Mouse (Mus musculus) limb, embryonic 10.5 days (tissue): ENCODE results near the gene Rab25. TPM values are rescaled to one million over a fixed set of nuclear protein-coding genes. Genes with fewer than 3 reads are reported as not detected.
"Not testable (repeated sequence)": the region's sequence is repeated elsewhere in the genome, so short reads cannot be mapped to it uniquely, and the experiment has no call there.

Experiments
- DNase-seq: peaks from one replicate; pipeline ENCODE4 v3.0.0-alpha.2; 2017; ENCODE audit warnings: low spot score
- H3K27ac ChIP-seq: fragments of 300-500 bp; sonication (generic); 2 replicates; pipeline ENCODE4 v1.5.1; 2016; ENCODE audit warnings: mild to moderate bottlenecking
- H3K27me3 ChIP-seq: fragments of 300-500 bp; sonication (generic); 2 replicates; pipeline ENCODE4 v1.6.1; 2016; ENCODE audit warnings: low read depth, mild to moderate bottlenecking; ENCODE audit not compliant: poor library complexity, severe bottlenecking
- H3K36me3 ChIP-seq: fragments of 300-500 bp; sonication (generic); 2 replicates; pipeline ENCODE4 v1.6.1; 2016; ENCODE audit warnings: mild to moderate bottlenecking, moderate library complexity
- H3K4me1 ChIP-seq: fragments of 300-500 bp; sonication (generic); 2 replicates; pipeline ENCODE4 v1.6.1; 2016
- H3K4me3 ChIP-seq: fragments of 300-500 bp; sonication (generic); 2 replicates; pipeline ENCODE4 v1.5.1; 2016; ENCODE audit warnings: mild to moderate bottlenecking, moderate library complexity
- H3K9me3 ChIP-seq: fragments of 300-500 bp; sonication (generic); replicated peaks from 2 replicates; pipeline ENCODE4 v1.6.1; 2016; ENCODE audit warnings: mild to moderate bottlenecking
- WGBS: fragments of 180-500 bp; shearing (Covaris S2); methylation state at CpG from one replicate; pipeline ENCODE4 v1.1.7; 2016; 5-methylcytosine and 5-hydroxymethylcytosine counted together
- polyA plus RNA-seq: library from polyadenylated mRNA; unstranded; fragments of >200 nt; fragmentation: Nextera tagmentation; extraction: Ambion mirVana; gene quantifications from 2 replicates; pipeline ENCODE4 v1.2.1, GENCODE M21; 2016

The Rab25 gene
- 1.7 and 3.7 TPM in 2 replicates for polyA plus RNA-seq

GRCm38 (mm10) chr3:88548180-88548917, at the start of gene Rab25:
Rab25 (minus strand) TSS chr3:88548300.
- no peak within 1 kb of the TSS for H3K27ac ChIP-seq
- H3K27me3 ChIP-seq, result no peaks in the 10 kb centered on the region
- no peak within 1 kb of the TSS; the same call in 1 of the 2 replicates for H3K4me3 ChIP-seq
- peaks cover 33% of the 10 kb centered on the region for H3K4me1 ChIP-seq
- DNase-seq, result no peak
- 0 out of 2 replicates have a peak, but pooled peaks cover 6% of the 10 kb centered on the region for H3K36me3 ChIP-seq
- H3K9me3 ChIP-seq, result no peaks in the 10 kb centered on the region
- 42% methylated on average over 18 of the region's 18 CpGs for WGBS

GRCm38 (mm10) chr3:88596547-88596946, 48.4 kb upstream of the Rab25 start:
- not testable (repeated sequence) for H3K36me3 ChIP-seq, H3K27me3 ChIP-seq, H3K9me3 ChIP-seq, DNase-seq, H3K4me3 ChIP-seq, H3K27ac ChIP-seq
- peaks cover 20% of the 10 kb centered on the region for H3K4me1 ChIP-seq
- WGBS, result 80% methylated on average over 4 of the region's 4 CpGs

- peaks cover 32% of the 10 kb centered on the region for H3K4me1 ChIP-seq
- WGBS, result 63% methylated on average over 10 of the region's 10 CpGs
- DNase-seq, result no peak
- H3K27ac ChIP-seq, result no peak overlapping the region
- H3K4me3 ChIP-seq, result no peak overlapping the region
- no peaks in the 10 kb centered on the region for H3K9me3 ChIP-seq
- peaks cover 4% of the 10 kb centered on the region; the same call in 1 of the 2 replicates for H3K36me3 ChIP-seq
- H3K27me3 ChIP-seq, result no peaks in the 10 kb centered on the region
Measured at GRCm38 (mm10) chr3:88593893-88594580, 45.9 kb upstream of the Rab25 start.

- Histone ChIP-seq H3K27ac (no peak overlapping the region), H3K4me1 (peaks cover 32% of the 10 kb centered on the region), H3K36me3 (peaks cover 13% of the 10 kb centered on the region), H3K27me3 (no peaks in the 10 kb centered on the region), H3K9me3 (no peaks in the 10 kb centered on the region), H3K4me3 (no peak overlapping the region)
- WGBS, result 70% methylated on average over 10 of the region's 10 CpGs
- no peak for DNase-seq
Measured at GRCm38 (mm10) chr3:88592942-88593576, 45.0 kb upstream of the Rab25 start.

- DNase-seq, result no peak
- Histone ChIP-seq H3K27ac (peak overlapping the region; percentile 54; the same call in 1 of the 2 replicates), H3K4me3 (no peak overlapping the region), H3K36me3 (peaks cover 22% of the 10 kb centered on the region), H3K4me1 (peaks cover 32% of the 10 kb centered on the region), H3K9me3 (no peaks in the 10 kb centered on the region), H3K27me3 (no peaks in the 10 kb centered on the region)
- WGBS, result 41% methylated on average over 9 of the region's 9 CpGs
Measured at GRCm38 (mm10) chr3:88591950-88592731, 44.0 kb upstream of the Rab25 start.

GRCm38 (mm10) chr3:88591044-88591443, 42.9 kb upstream of the Rab25 start:
- peaks cover 33% of the 10 kb centered on the region for H3K36me3 ChIP-seq
- H3K27ac ChIP-seq, result peak overlapping the region; percentile 54; the same call in 1 of the 2 replicates
- no peaks in the 10 kb centered on the region for H3K27me3 ChIP-seq
- WGBS, result 52% methylated on average over 3 of the region's 3 CpGs
- no peak for DNase-seq
- H3K4me3 ChIP-seq, result no peak overlapping the region
- peaks cover 29% of the 10 kb centered on the region for H3K4me1 ChIP-seq
- H3K9me3 ChIP-seq, result no peaks in the 10 kb centered on the region

GRCm38 (mm10) chr3:88590246-88590645, 42.1 kb upstream of the Rab25 start:
- H3K9me3 ChIP-seq, result no peaks in the 10 kb centered on the region
- peaks cover 29% of the 10 kb centered on the region for H3K4me1 ChIP-seq
- peaks cover 40% of the 10 kb centered on the region for H3K36me3 ChIP-seq
- DNase-seq, result no peak
- 33% methylated on average over 5 of the region's 5 CpGs for WGBS
- H3K27me3 ChIP-seq, result no peaks in the 10 kb centered on the region
- no peak overlapping the region; the same call in 1 of the 2 replicates for H3K4me3 ChIP-seq
- H3K27ac ChIP-seq, result peak overlapping the region; percentile 54; the same call in 1 of the 2 replicates

GRCm38 (mm10) chr3:88586640-88587039, 38.5 kb upstream of the Rab25 start:
- H3K4me3 ChIP-seq, result no peak overlapping the region
- H3K27ac ChIP-seq, result no peak overlapping the region
- WGBS, result 93% methylated on average over 5 of the region's 5 CpGs

GRCm38 (mm10) chr3:88585769-88586168, 37.7 kb upstream of the Rab25 start:
- DNase-seq, result no peak
- peaks cover 80% of the 10 kb centered on the region for H3K36me3 ChIP-seq
- 95% methylated on average over 6 of the region's 6 CpGs for WGBS
- no peaks in the 10 kb centered on the region for H3K27me3 ChIP-seq
- peaks cover 7% of the 10 kb centered on the region for H3K4me1 ChIP-seq
- H3K27ac ChIP-seq, result no peak overlapping the region
- no peak overlapping the region for H3K4me3 ChIP-seq
- H3K9me3 ChIP-seq, result no peaks in the 10 kb centered on the region

More at GRCm38 (mm10) chr3:88586640-88587039, 38.5 kb upstream of the Rab25 start:
- H3K27me3 ChIP-seq, result no peaks in the 10 kb centered on the region
- H3K36me3 ChIP-seq, result peaks cover 71% of the 10 kb centered on the region
- no peaks in the 10 kb centered on the region for H3K9me3 ChIP-seq
- no peak for DNase-seq
- H3K4me1 ChIP-seq, result peaks cover 14% of the 10 kb centered on the region; the same call in 1 of the 2 replicates

- no peaks in the 10 kb centered on the region for H3K9me3 ChIP-seq
- peak overlapping the region; percentile 87 for H3K27ac ChIP-seq
- no peaks in the 10 kb centered on the region for H3K27me3 ChIP-seq
- peak overlapping the region; percentile 91 for H3K4me3 ChIP-seq
- peaks cover 15% of the 10 kb centered on the region for H3K4me1 ChIP-seq
- DNase-seq, result peak; percentile 86
- peaks cover 39% of the 10 kb centered on the region for H3K36me3 ChIP-seq
- WGBS, result under 1% methylated on average over 34 of the region's 34 CpGs
Measured at GRCm38 (mm10) chr3:88579454-88580117, 31.5 kb upstream of the Rab25 start.

- DNase-seq, result no peak
- no peaks in the 10 kb centered on the region for H3K9me3 ChIP-seq
- peaks cover 15% of the 10 kb centered on the region for H3K4me1 ChIP-seq
- H3K27ac ChIP-seq, result peak overlapping the region; percentile 87
- no peaks in the 10 kb centered on the region for H3K27me3 ChIP-seq
- 43% methylated on average over 8 of the region's 8 CpGs for WGBS
- peak overlapping the region; percentile 91 for H3K4me3 ChIP-seq
- peaks cover 31% of the 10 kb centered on the region for H3K36me3 ChIP-seq
Measured at GRCm38 (mm10) chr3:88578498-88579424, 30.7 kb upstream of the Rab25 start.
